Comparison of ENCODE assay signal across 8 mouse cellular contexts in the genomic region with DNA sequence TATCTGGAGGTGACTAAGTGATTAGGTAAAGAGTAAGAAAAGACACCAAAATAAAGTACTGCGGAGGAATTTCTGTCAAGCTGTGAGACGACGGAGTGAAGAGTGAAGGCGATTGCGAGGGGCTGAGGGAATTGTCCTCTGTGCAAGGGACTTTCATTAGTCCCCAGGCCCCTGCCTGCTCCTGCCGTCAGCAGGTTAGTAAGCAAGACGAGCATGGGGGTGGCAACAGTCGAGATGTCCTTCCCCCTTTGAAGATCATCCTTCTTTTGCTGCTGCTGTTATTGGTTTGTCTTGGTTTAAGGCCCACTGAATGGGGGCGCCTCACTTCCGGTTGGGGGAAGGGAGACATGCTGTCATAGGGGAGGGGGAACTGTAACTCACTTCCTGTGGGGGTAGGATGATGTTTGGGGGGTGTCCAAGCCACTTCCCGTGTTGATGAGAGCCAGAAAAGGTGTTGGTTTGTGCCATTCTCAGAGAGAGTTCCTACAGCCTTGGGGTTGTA. TPM values are rescaled to one million over a fixed set of nuclear protein-coding genes. Genes with fewer than 3 reads are reported as not detected.
DNase-seq lines count a peak whose midpoint lies in the region; ATAC-seq and TF ChIP-seq lines count a peak whose summit lies in the region.

No protein-coding gene starts in this region.

- H3K9me3 ChIP-seq in erythroblast, embryonic 14.5 days (ENCODE audit: control insufficient read depth, low read length) = no peaks in the 10 kb centered on the region
- H3K9me3 ChIP-seq in heart, embryonic 15.5 days (replicated peaks) = no peaks in the 10 kb centered on the region
- H3K9me3 ChIP-seq in liver, embryonic 14.5 days (ENCODE audit: control insufficient read depth, low read length) = no peaks in the 10 kb centered on the region

- peak; percentile 69 to 87 for DNase-seq in kidney, postnatal 25 days
- peak; percentile 48 to 68 (median 50) for DNase-seq in liver, embryonic 14.5 days (ENCODE audit: low read depth in 3 of 3, low spot score in 3 of 3)
- DNase-seq in neural tube, embryonic 10.5 days (ENCODE audit: extremely low spot score, low spot score) = peak; percentile 81

- 2% methylated on average over 11 of the region's 11 CpGs for WGBS in bone marrow, adult 2 months
- WGBS in heart, embryonic 15.5 days = 1% methylated on average over 11 of the region's 11 CpGs
- WGBS in liver, embryonic 14.5 days (ENCODE audit: insufficient replicate concordance) = under 1% methylated on average over 11 of the region's 11 CpGs

- H3ac ChIP-seq in C2C12 (ENCODE audit: control insufficient read depth, insufficient read length, low read depth) = peak overlapping the region; percentile 48

- TF ChIP-seq CTCF in C2C12 (IDR thresholded peaks at IDR 0.05; ENCODE audit: control insufficient read depth, insufficient read depth, insufficient read length) = no peak
- TF ChIP-seq CTCF in bone marrow, adult 2 months (IDR thresholded peaks at IDR 0.05; ENCODE audit: control insufficient read depth, insufficient read depth, low read length) = no peak
- TF ChIP-seq CTCF in liver, embryonic 14.5 days (IDR thresholded peaks at IDR 0.05; ENCODE audit: low read depth) = no peak; the same call in 1 of the 2 replicates
- no peak for TF ChIP-seq CTCF in testis, adult 2 months (IDR thresholded peaks at IDR 0.05; ENCODE audit: control insufficient read depth, insufficient read depth, insufficient replicate concordance, low read depth, low read length)

- peak overlapping the region; percentile 38 for H3K4me3 ChIP-seq in C2C12 (ENCODE audit: insufficient read depth, poor library complexity, severe bottlenecking)
- peak overlapping the region; percentile 96 for H3K4me3 ChIP-seq in bone marrow, adult 2 months (replicated peaks; ENCODE audit: control insufficient read depth, low read depth, low read length)
- peak overlapping the region; percentile 90 for H3K4me3 ChIP-seq in erythroblast, embryonic 14.5 days (replicated peaks)
- H3K4me3 ChIP-seq in heart, embryonic 15.5 days = peak overlapping the region; percentile 90
- peak overlapping the region; percentile 75 to 82 for H3K4me3 ChIP-seq in liver, embryonic 14.5 days (ENCODE audit: insufficient read depth in 1 of 2, low read depth in 2 of 2, low read length in 2 of 2)
- H3K4me3 ChIP-seq in testis, adult 2 months (ENCODE audit: control insufficient read depth, low read depth, low read length) = peak overlapping the region; percentile 90

- H3K79me2 ChIP-seq in C2C12 (ENCODE audit: control insufficient read depth, insufficient read depth) = peaks cover 86% of the 10 kb centered on the region

- peak overlapping the region; percentile 69 for H3K9ac ChIP-seq in heart, embryonic 15.5 days
- H3K9ac ChIP-seq in liver, embryonic 14.5 days (replicated peaks) = peak overlapping the region; percentile 68

- no peaks in the 10 kb centered on the region for H3K27me3 ChIP-seq in C2C12 (ENCODE audit: control insufficient read depth, insufficient read depth, insufficient read length)
- no peaks in the 10 kb centered on the region for H3K27me3 ChIP-seq in erythroblast, embryonic 14.5 days (ENCODE audit: control insufficient read depth)
- H3K27me3 ChIP-seq in heart, embryonic 15.5 days = no peaks in the 10 kb centered on the region
- no peaks in the 10 kb centered on the region for H3K27me3 ChIP-seq in liver, embryonic 14.5 days (ENCODE audit: control insufficient read depth, insufficient read depth, low read length)
- H3K27me3 ChIP-seq in testis, adult 2 months (ENCODE audit: control insufficient read depth, insufficient read depth, low read length) = no peaks in the 10 kb centered on the region

- no peaks in the 10 kb centered on the region for H3K4me1 ChIP-seq in bone marrow, adult 2 months (ENCODE audit: control insufficient read depth, insufficient read depth, low read length)
- H3K4me1 ChIP-seq in erythroblast, embryonic 14.5 days (ENCODE audit: control insufficient read depth) = peaks cover 48% of the 10 kb centered on the region
- H3K4me1 ChIP-seq in heart, embryonic 15.5 days (replicated peaks) = peaks cover 43% of the 10 kb centered on the region
- H3K4me1 ChIP-seq in liver, embryonic 14.5 days (replicated peaks; ENCODE audit: control insufficient read depth in 2 of 2, insufficient read depth in 2 of 2, low read length in 1 of 2) = peaks cover 10 to 13% of the 10 kb centered on the region in 2 experiments
- no peaks in the 10 kb centered on the region; the same call in 1 of the 2 replicates for H3K4me1 ChIP-seq in testis, adult 2 months (ENCODE audit: control insufficient read depth, insufficient read depth, low read length)

- no peak for TF ChIP-seq POLR2A in bone marrow, adult 2 months (IDR thresholded peaks at IDR 0.05; ENCODE audit: borderline replicate concordance, control insufficient read depth, low read depth, low read length)
- peak; percentile 46; the same call in 1 of the 2 replicates for TF ChIP-seq POLR2A in testis, adult 2 months (IDR thresholded peaks at IDR 0.05; ENCODE audit: control insufficient read depth, low read depth, low read length)

- peak overlapping the region; percentile 94 for H3K27ac ChIP-seq in bone marrow, adult 2 months (ENCODE audit: control insufficient read depth, insufficient read depth, low read depth, low read length, poor library complexity)
- H3K27ac ChIP-seq in heart, embryonic 15.5 days = peak overlapping the region; percentile 97
- H3K27ac ChIP-seq in liver, embryonic 14.5 days = peak overlapping the region; percentile 58
- peak overlapping the region; percentile 91 for H3K27ac ChIP-seq in testis, adult 2 months (ENCODE audit: control insufficient read depth, insufficient read depth, low read depth, low read length)

- peak; percentile 16; the same call in 1 of the 2 replicates for ATAC-seq in heart, embryonic 15.5 days (replicated peaks; ENCODE audit: insufficient number of reproducible peaks, insufficient read depth, low FRiP score, low read depth)
- ATAC-seq in liver, embryonic 14.5 days (ENCODE audit: insufficient read depth) = 0 out of 2 replicates have a peak, but pooled peaks have one; percentile 9

- peaks cover 36% of the 10 kb centered on the region for H3K79me3 ChIP-seq in C2C12 (ENCODE audit: low read depth)

- 0 out of 2 replicates have a peak, but pooled peaks have one; percentile 17 for TF ChIP-seq EP300 in liver, embryonic 14.5 days (IDR thresholded peaks at IDR 0.05; ENCODE audit: low read depth)

- H3K4me2 ChIP-seq in heart, embryonic 15.5 days = peak overlapping the region; percentile 75
- H3K4me2 ChIP-seq in liver, embryonic 14.5 days (ENCODE audit: low read depth) = peak overlapping the region; percentile 83

- no peaks in the 10 kb centered on the region for H3K36me3 ChIP-seq in C2C12 (ENCODE audit: control insufficient read depth, insufficient read depth)
- H3K36me3 ChIP-seq in erythroblast, embryonic 14.5 days (ENCODE audit: control insufficient read depth) = peaks cover 2% of the 10 kb centered on the region; the same call in 1 of the 2 replicates
- no peaks in the 10 kb centered on the region for H3K36me3 ChIP-seq in heart, embryonic 15.5 days
- no peaks in the 10 kb centered on the region for H3K36me3 ChIP-seq in liver, embryonic 14.5 days (replicated peaks; ENCODE audit: control insufficient read depth, insufficient read depth, low read depth)
- no peaks in the 10 kb centered on the region for H3K36me3 ChIP-seq in testis, adult 2 months (ENCODE audit: control insufficient read depth, insufficient read depth, low read length)

TF ChIP-seq in C2C12, 6 proteins besides CTCF, POLR2A, EP300 and RAD21:
- TF ChIP-seq USF1 (IDR thresholded peaks at IDR 0.05; ENCODE audit: low read depth) = no peak
TF ChIP-seq in C2C12: peak in this region for 0.

RNA-seq across cellular contexts. Expression of gene Hmg20a, which starts 0.4 kb away (rescaled TPM):
- polyA plus RNA-seq in C2C12 (2012; fragmentation: generic; extraction: Trizol) = 9.7 TPM
- polyA plus RNA-seq in bone marrow, adult 2 months (2011; ENCODE audit: insufficient read depth, insufficient read length, low replicate concordance, missing spikeins) = 12.9 and 15.9 TPM in 2 replicates
- 0.26 and 0.52 TPM in 2 replicates for polyA plus RNA-seq in erythroblast, embryonic 14.5 days (2012)
- 48.9 and 56.4 TPM in 2 replicates for polyA plus RNA-seq in heart, embryonic 15.5 days (2015; fragmentation: Nextera tagmentation; extraction: Ambion mirVana)
- polyA plus RNA-seq in liver, embryonic 14.5 days (2012; rRNA removed) = 8.3 and 9.5 TPM in 2 replicates
- polyA plus RNA-seq in liver, embryonic 14.5 days (2014; fragmentation: Nextera tagmentation; extraction: Ambion mirVana) = 9.6 and 12.0 TPM in 2 replicates
- polyA plus RNA-seq in testis, adult 2 months (2012; rRNA removed) = 6.8 and 7.9 TPM in 2 replicates

RNA-seq across cellular contexts. Expression of gene Peak1, which starts 0.9 kb away (rescaled TPM):
- 14.4 TPM for polyA plus RNA-seq in C2C12 (2012; fragmentation: generic; extraction: Trizol)
- 4.1 and 7.4 TPM in 2 replicates for polyA plus RNA-seq in bone marrow, adult 2 months (2011; ENCODE audit: insufficient read depth, insufficient read length, low replicate concordance, missing spikeins)
- polyA plus RNA-seq in erythroblast, embryonic 14.5 days (2012) = 0.01 TPM in 2 replicates
- 14.3 and 16.2 TPM in 2 replicates for polyA plus RNA-seq in heart, embryonic 15.5 days (2015; fragmentation: Nextera tagmentation; extraction: Ambion mirVana)
- polyA plus RNA-seq in liver, embryonic 14.5 days (2012; rRNA removed) = 1.5 and 1.8 TPM in 2 replicates
- 2.3 and 2.7 TPM in 2 replicates for polyA plus RNA-seq in liver, embryonic 14.5 days (2014; fragmentation: Nextera tagmentation; extraction: Ambion mirVana)
- polyA plus RNA-seq in testis, adult 2 months (2012; rRNA removed) = 5.2 and 5.5 TPM in 2 replicates

Comparison
In these comparisons a context has a peak if more than half of its experiments do, and no peak if none do; other contexts are left out.
1. Peak in every context shown above with its lines: DNase-seq, ATAC-seq, H3K4me3 ChIP-seq and H3K27ac ChIP-seq.
2. H3K4me3 ChIP-seq: peak in every context shown above with its lines; median percentile 96 in bone marrow, adult 2 months; 90 in erythroblast, embryonic 14.5 days; 90 in heart, embryonic 15.5 days; 90 in testis, adult 2 months; 78 in liver, embryonic 14.5 days; 38 in C2C12.